Mouse (Mus musculus): ENCODE data around the gene Stard13.

DNA sequence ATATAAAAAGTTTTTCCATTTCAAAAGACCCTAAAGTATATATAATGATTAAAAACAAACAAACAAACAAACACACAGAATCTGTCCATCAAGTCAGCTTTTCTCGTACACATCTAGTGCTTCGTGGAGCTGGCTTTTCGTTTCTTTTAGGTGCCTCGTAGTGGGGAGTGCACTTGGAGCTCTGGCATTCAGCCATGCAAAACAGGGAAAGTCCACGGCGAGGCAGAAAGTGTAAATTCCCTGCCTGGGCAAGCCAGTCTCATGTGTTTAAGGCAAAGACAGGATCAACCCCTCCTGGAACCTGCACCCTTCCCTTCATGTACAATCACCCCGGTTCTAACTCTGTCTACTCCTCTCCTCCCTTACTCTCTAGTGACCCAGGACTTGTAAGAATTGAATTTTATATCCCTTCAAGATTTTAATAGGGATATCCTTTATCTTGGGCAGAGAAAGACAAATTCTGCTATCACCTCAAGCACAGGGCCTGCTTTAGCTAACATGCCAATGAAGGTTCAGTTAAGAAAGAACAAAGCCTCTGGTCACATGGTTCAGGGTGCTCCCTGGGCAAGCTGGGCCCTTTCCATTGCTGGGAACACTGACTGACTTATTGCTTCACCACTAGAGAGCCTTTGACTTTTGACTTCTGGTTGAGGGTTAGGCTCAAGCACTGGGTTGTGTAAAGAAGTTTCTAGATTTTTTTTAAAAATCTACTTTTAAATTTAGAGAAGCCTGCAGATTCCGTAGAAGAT is 98.4 kb downstream of the Stard13 start:
- TF ChIP-seq CTCF (IDR thresholded peaks at IDR 0.05; ENCODE audit: low read depth, low read length) (no peak), POLR2A (IDR thresholded peaks at IDR 0.05; ENCODE audit: extremely low read depth, insufficient read depth, low read length) (no peak)
